ENCODE assay signal across 8 mouse cellular contexts in the genomic region with DNA sequence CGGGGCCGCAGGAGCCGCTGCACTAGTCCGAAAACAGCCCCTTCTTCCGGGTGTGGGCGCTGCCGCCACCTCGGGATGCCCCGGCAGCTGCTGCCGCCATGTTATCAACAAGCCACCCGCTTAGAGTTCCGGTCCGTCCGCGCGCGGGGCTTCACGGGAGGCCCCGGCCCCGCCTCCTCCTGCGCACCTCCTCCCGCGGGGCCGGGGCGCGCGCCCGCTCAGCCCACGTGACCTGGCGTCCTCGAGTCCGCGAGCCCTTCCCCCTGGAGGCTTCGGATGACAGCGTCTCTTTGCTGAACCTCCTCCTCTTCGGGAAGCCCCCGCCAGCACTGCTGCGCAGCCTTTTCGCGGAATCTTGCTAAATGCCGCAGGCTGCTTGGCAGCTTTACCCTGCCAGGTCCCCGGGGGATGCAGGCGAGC. TPM values are rescaled to one million over a fixed set of nuclear protein-coding genes. Genes with fewer than 3 reads are reported as not detected.
A peak's percentile ranks its signal among the peaks of the same experiment; 100 is the strongest.
DNase-seq lines count a peak whose midpoint lies in the region; ATAC-seq lines count a peak whose summit lies in the region.

A gene (minus strand): TSS at position 155 of the 420 bp plus-strand sequence.

- peak; percentile 96 for DNase-seq in T-cell, adult 2 months (ENCODE audit: low spot score)
- DNase-seq in cerebellum, postnatal 36 days, result peak; percentile 93 to 94
- peak; percentile 93 to 95 for DNase-seq in frontal cortex, postnatal 36 days (ENCODE audit: low spot score in 2 of 2)
- DNase-seq in left cerebral cortex, adult 11 months (ENCODE audit: low spot score), result peak; percentile 92
- peak; percentile 95 to 97 for DNase-seq in lung, postnatal 4 days
- DNase-seq in retina, postnatal 7 days (ENCODE audit: low read depth, low spot score), result peak; percentile 89
- DNase-seq in urinary bladder, adult 2 months (ENCODE audit: low spot score), result peak; percentile 92

- WGBS in hindbrain, embryonic 15.5 days, result under 1% methylated on average over 43 of the region's 43 CpGs

- H3K27me3 ChIP-seq in hindbrain, embryonic 15.5 days, result no peaks in the 10 kb centered on the region

- H3K4me1 ChIP-seq in hindbrain, embryonic 15.5 days (replicated peaks), result peaks cover 25% of the 10 kb centered on the region

- no peaks in the 10 kb centered on the region for H3K9me3 ChIP-seq in hindbrain, embryonic 15.5 days

- H3K27ac ChIP-seq in hindbrain, embryonic 15.5 days (replicated peaks), result peak within 1 kb of the TSS; percentile 97

- peak; percentile 94 for ATAC-seq in hindbrain, embryonic 15.5 days (ENCODE audit: low FRiP score, low read depth)

- H3K4me3 ChIP-seq in hindbrain, embryonic 15.5 days, result peak within 1 kb of the TSS; percentile 95

- no peaks in the 10 kb centered on the region for H3K36me3 ChIP-seq in hindbrain, embryonic 15.5 days

- peak within 1 kb of the TSS; percentile 87 for H3K9ac ChIP-seq in hindbrain, embryonic 15.5 days

- peak within 1 kb of the TSS; percentile 62 for H3K4me2 ChIP-seq in hindbrain, embryonic 15.5 days

RNA-seq across cellular contexts. Expression of the gene that starts here (rescaled TPM):
- 12.5 and 12.9 TPM in 2 replicates for polyA plus RNA-seq in hindbrain, embryonic 15.5 days (2015; fragmentation: Nextera tagmentation; extraction: Ambion mirVana)
- 17.9 and 18.5 TPM in 2 replicates for polyA plus RNA-seq in urinary bladder, adult 2 months (2012; rRNA removed)

Comparison
In these comparisons a context has a peak if more than half of its experiments do, and no peak if none do; other contexts are left out.
1. Peak in every context shown above with its lines: DNase-seq, ATAC-seq, H3K4me3 ChIP-seq and H3K27ac ChIP-seq.